21 mouse cellular contexts compared by ENCODE assay signal in the genomic region with DNA sequence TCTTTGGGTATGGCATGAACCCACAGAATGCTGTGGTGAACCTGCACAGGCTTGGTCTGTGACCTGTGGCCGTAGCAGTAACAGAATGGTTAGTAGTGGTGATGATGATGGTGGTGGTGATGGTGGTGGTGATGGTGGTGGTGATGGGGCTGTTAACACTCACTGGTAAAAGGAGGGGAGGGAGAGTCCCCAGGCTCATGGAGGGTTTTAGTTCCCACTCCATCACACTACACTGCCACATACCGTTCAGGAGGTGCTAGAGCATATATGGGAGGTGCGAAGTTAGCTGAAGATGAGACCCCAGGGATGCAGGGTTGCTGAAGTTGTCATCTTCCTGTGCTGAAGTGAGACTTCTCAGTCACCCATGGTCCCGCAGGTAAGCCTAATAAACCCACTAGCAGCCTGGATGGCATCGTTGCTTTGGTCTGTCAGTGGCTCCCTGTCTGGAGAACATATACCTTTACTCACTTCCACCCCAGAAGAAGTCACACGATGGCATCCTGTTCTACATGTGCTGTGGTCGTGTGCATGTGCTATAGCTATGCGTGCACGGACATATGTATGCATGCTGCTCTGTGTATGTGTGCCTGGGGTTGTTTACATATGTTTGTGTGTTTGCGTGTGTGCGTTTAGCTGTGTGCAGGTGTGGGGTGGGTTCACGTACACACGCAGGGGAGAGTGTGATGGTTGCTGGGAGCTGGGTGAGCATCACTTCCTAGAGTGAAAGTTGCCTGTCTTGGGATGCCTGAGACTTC. TPM values are rescaled to one million over a fixed set of nuclear protein-coding genes. Genes with fewer than 3 reads are reported as not detected.
DNase-seq lines count a peak whose midpoint lies in the region; ATAC-seq and TF ChIP-seq lines count a peak whose summit lies in the region.
"Had no signal": no experiment of that assay in that cellular context is flagged by ENCODE, and none has a peak within 500 bp of the region (broad histone marks: within the 10 kb centered on the region; RNA-seq: fewer than 3 reads in every experiment).

No protein-coding gene starts in this region.

- H3K9me3 ChIP-seq in heart, postnatal 0 days (replicated peaks; ENCODE audit: control insufficient read depth, low read length), result no peaks in the 10 kb centered on the region
- H3K9me3 ChIP-seq in limb, embryonic 10.5 days (replicated peaks), result no peaks in the 10 kb centered on the region
- H3K9me3 ChIP-seq: forebrain, embryonic 15.5 days; heart, embryonic 13.5 days; liver, embryonic 12.5 days; lung, embryonic 15.5 days; midbrain, embryonic 13.5 days had no signal

- no peak for ATAC-seq in heart, postnatal 0 days (ENCODE audit: insufficient read depth, low read depth)
- no peak for ATAC-seq in granulocyte monocyte progenitor cell, adult 5-6 weeks (replicated peaks; ENCODE audit: poor library complexity, severe bottlenecking)
- ATAC-seq: forebrain, embryonic 15.5 days; hindbrain, embryonic 16.5 days; liver, embryonic 12.5 days; midbrain, embryonic 13.5 days had no signal

- no peak overlapping the region for H3K9ac ChIP-seq in heart, postnatal 0 days (replicated peaks; ENCODE audit: low read depth, low read length)
- H3K9ac ChIP-seq: forebrain, embryonic 15.5 days; liver, embryonic 12.5 days; lung, embryonic 15.5 days; midbrain, embryonic 13.5 days had no signal

- WGBS in heart, postnatal 0 days, result 81% methylated on average over 13 of the region's 13 CpGs
- 91% methylated on average over 13 of the region's 13 CpGs for WGBS in limb, embryonic 10.5 days

- TF ChIP-seq EP300 in heart, postnatal 0 days (IDR thresholded peaks at IDR 0.05; ENCODE audit: low read depth), result no peak

- H3K4me3 ChIP-seq in heart, postnatal 0 days (ENCODE audit: low read depth, low read length), result no peak overlapping the region
- H3K4me3 ChIP-seq in limb, embryonic 10.5 days, result no peak overlapping the region
- H3K4me3 ChIP-seq: forebrain, embryonic 15.5 days; heart, embryonic 13.5 days; liver, embryonic 12.5 days; lung, embryonic 15.5 days; midbrain, embryonic 13.5 days; myocyte had no signal

- no peak for TF ChIP-seq CTCF in heart, postnatal 0 days (IDR thresholded peaks at IDR 0.05; ENCODE audit: low read depth)

- intact Hi-C loops in heart, postnatal 10 days (cut with DNase I), result no loop called here

- no peak overlapping the region for H3K4me2 ChIP-seq in heart, postnatal 0 days (ENCODE audit: low read depth, low read length)
- H3K4me2 ChIP-seq: forebrain, embryonic 15.5 days; heart, embryonic 13.5 days; liver, embryonic 12.5 days; lung, embryonic 15.5 days; midbrain, embryonic 13.5 days had no signal

- peaks cover 55% of the 10 kb centered on the region for H3K4me1 ChIP-seq in heart, postnatal 0 days (ENCODE audit: control insufficient read depth, insufficient read depth)
- H3K4me1 ChIP-seq in limb, embryonic 10.5 days, result peaks cover 61% of the 10 kb centered on the region
- H3K4me1 ChIP-seq: forebrain, embryonic 15.5 days had no signal

- 0 out of 2 replicates have a peak overlapping the region, but pooled peaks have one; percentile 54 for H3K27ac ChIP-seq in heart, postnatal 0 days (ENCODE audit: low read depth)
- peak overlapping the region; percentile 53; the same call in 1 of the 2 replicates for H3K27ac ChIP-seq in limb, embryonic 10.5 days
- H3K27ac ChIP-seq: forebrain, embryonic 15.5 days; lung, embryonic 15.5 days; midbrain, embryonic 13.5 days had no signal

- H3K27me3 ChIP-seq in heart, postnatal 0 days (ENCODE audit: control insufficient read depth, insufficient read depth, low read length), result no peaks in the 10 kb centered on the region
- no peaks in the 10 kb centered on the region for H3K27me3 ChIP-seq in limb, embryonic 10.5 days (ENCODE audit: low read depth, poor library complexity, severe bottlenecking)
- H3K27me3 ChIP-seq: forebrain, embryonic 15.5 days; heart, embryonic 13.5 days; liver, embryonic 12.5 days; lung, embryonic 15.5 days; midbrain, embryonic 13.5 days had no signal

- 0 out of 2 replicates have a peak, but pooled peaks cover 4% of the 10 kb centered on the region for H3K36me3 ChIP-seq in heart, postnatal 0 days (replicated peaks; ENCODE audit: control insufficient read depth, insufficient read depth, low read length)
- 0 out of 2 replicates have a peak, but pooled peaks cover 3% of the 10 kb centered on the region for H3K36me3 ChIP-seq in limb, embryonic 10.5 days
- H3K36me3 ChIP-seq: forebrain, embryonic 15.5 days; heart, embryonic 13.5 days; liver, embryonic 12.5 days; lung, embryonic 15.5 days; midbrain, embryonic 13.5 days had no signal

- DNase-seq in heart, postnatal 0 days (ENCODE audit: low spot score), result no peak
- DNase-seq in heart, postnatal 10 days, result no peak
- DNase-seq in thymus, postnatal 4 days, result peak; percentile 37
- no peak for DNase-seq in thymus, adult 18-20 months
- no peak for DNase-seq in limb, embryonic 10.5 days (ENCODE audit: low spot score)
- DNase-seq in adipocyte (ENCODE audit: low spot score), result no peak
- DNase-seq: adrenal gland, postnatal 10 days; cerebellum, adult 11 months; cerebellum, postnatal 14 days; embryo, embryonic 11 days; kidney, adult 9 months; kidney, postnatal 25 days; right cerebral cortex, postnatal 25 days had no signal

RNA-seq across cellular contexts. Expression of a gene that starts 24.9 kb away (rescaled TPM):
- total RNA-seq in heart, postnatal 0 days (2014; rRNA removed; ENCODE audit: low replicate concordance), result 21.7 and 24.9 TPM in 2 replicates
- polyA plus RNA-seq in heart, postnatal 0 days (2015; fragmentation: Nextera tagmentation; extraction: Ambion mirVana), result 5.1 and 5.4 TPM in 2 replicates
- total RNA-seq in heart, postnatal 10 days (2021), result 10 to 100 TPM; 81.4 to 93.6 TPM
- 6.2 and 10.1 TPM in 2 replicates for polyA plus RNA-seq in limb, embryonic 10.5 days (2016; fragmentation: Nextera tagmentation; extraction: Ambion mirVana)
- total RNA-seq in granulocyte monocyte progenitor cell, adult 5-6 weeks (2014; fragmentation: Nextera tagmentation), result 18.7 and 19.6 TPM in 2 replicates
- 9.6 and 13.3 TPM in 2 replicates for total RNA-seq in granulocyte monocyte progenitor cell, adult 5-6 weeks (2017)
